Comparison of ENCODE assay signal across 20 mouse cellular contexts in the genomic region with DNA sequence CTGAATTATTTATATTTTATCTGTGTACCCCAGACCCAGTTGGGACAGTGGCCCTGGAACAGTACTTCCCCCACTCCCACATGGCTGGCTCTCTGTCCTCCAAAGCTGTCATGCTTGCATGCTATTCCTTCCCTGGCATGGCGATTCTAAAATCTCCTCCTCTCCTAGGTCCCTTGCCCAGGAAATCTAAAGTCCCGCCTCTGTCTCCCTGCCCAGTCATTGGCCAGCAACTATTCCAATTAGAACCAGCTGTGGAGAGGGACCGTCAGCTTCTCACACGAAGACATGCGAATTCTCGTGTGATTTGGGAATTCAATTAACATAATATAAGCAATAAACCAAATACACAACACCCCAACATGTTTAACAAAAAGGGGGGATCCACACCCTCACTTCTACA. TPM values are rescaled to one million over a fixed set of nuclear protein-coding genes. Genes with fewer than 3 reads are reported as not detected.
DNase-seq lines count a peak whose midpoint lies in the region; ATAC-seq and TF ChIP-seq lines count a peak whose summit lies in the region.
"Had no signal": no experiment of that assay in that cellular context is flagged by ENCODE, and none has a peak within 500 bp of the region (broad histone marks: within the 10 kb centered on the region; RNA-seq: fewer than 3 reads in every experiment).

No protein-coding gene starts in this region.

- H3K9me3 ChIP-seq in forebrain, embryonic 16.5 days (ENCODE audit: control insufficient read depth, low read length): no peaks in the 10 kb centered on the region
- H3K9me3 ChIP-seq in forebrain, embryonic 11.5 days (ENCODE audit: control insufficient read depth, low read length): no peaks in the 10 kb centered on the region
- no peaks in the 10 kb centered on the region for H3K9me3 ChIP-seq in midbrain, postnatal 0 days (ENCODE audit: low read length)
- H3K9me3 ChIP-seq in midbrain, embryonic 10.5 days (replicated peaks): no peaks in the 10 kb centered on the region
- H3K9me3 ChIP-seq in embryonic facial prominence, embryonic 14.5 days (ENCODE audit: control insufficient read depth, low read length): no peaks in the 10 kb centered on the region
- H3K9me3 ChIP-seq: limb, embryonic 13.5 days; liver, embryonic 12.5 days had no signal

- no peak overlapping the region for H3K4me3 ChIP-seq in forebrain, embryonic 16.5 days (replicated peaks; ENCODE audit: low read length)
- H3K4me3 ChIP-seq in forebrain, embryonic 11.5 days (ENCODE audit: low read depth, low read length): no peak overlapping the region
- no peak overlapping the region for H3K4me3 ChIP-seq in midbrain, postnatal 0 days (ENCODE audit: low read depth, low read length)
- no peak overlapping the region for H3K4me3 ChIP-seq in midbrain, embryonic 10.5 days
- H3K4me3 ChIP-seq in embryonic facial prominence, embryonic 14.5 days (ENCODE audit: low read depth, low read length): no peak overlapping the region
- H3K4me3 ChIP-seq: limb, embryonic 13.5 days; liver, embryonic 12.5 days had no signal

- DNase-seq in forebrain, embryonic 11.5 days (ENCODE audit: low spot score): no peak
- peak; percentile 31 for DNase-seq in midbrain, postnatal 0 days (ENCODE audit: low spot score)
- DNase-seq in midbrain, embryonic 10.5 days (ENCODE audit: low spot score): no peak
- DNase-seq in embryonic facial prominence, embryonic 14.5 days (ENCODE audit: low spot score): peak; percentile 53
- no peak for DNase-seq in left cerebral cortex, postnatal 25 days (ENCODE audit: low spot score in 2 of 2)
- DNase-seq: adrenal gland, postnatal 36 days; cerebellum, adult 11 months; gastrocnemius, postnatal 14 days; heart, adult 11 months; lung, adult 18-20 months; right cerebral cortex, postnatal 25 days; spleen, adult 18-20 months had no signal

- no peak for TF ChIP-seq CTCF in midbrain, postnatal 0 days (IDR thresholded peaks at IDR 0.05)

- ATAC-seq in forebrain, embryonic 16.5 days: 0 out of 2 replicates have a peak, but pooled peaks have one; percentile 18
- ATAC-seq in forebrain, embryonic 11.5 days (replicated peaks; ENCODE audit: low FRiP score): no peak
- ATAC-seq in midbrain, postnatal 0 days (ENCODE audit: low FRiP score): peak; percentile 44
- no peak for ATAC-seq in embryonic facial prominence, embryonic 14.5 days (ENCODE audit: low read depth)
- no peak for ATAC-seq in monocyte, adult 5-6 weeks (replicated peaks; ENCODE audit: insufficient number of reproducible peaks, low FRiP score, low TSS enrichment, poor library complexity, severe bottlenecking)
- ATAC-seq: forebrain, embryonic 14.5 days; hindbrain, embryonic 16.5 days; intestine, postnatal 0 days; liver, embryonic 12.5 days had no signal

- peaks cover 6% of the 10 kb centered on the region; the same call in 1 of the 2 replicates for H3K4me1 ChIP-seq in forebrain, embryonic 16.5 days (replicated peaks; ENCODE audit: control insufficient read depth, insufficient read depth, low read length)
- H3K4me1 ChIP-seq in forebrain, embryonic 11.5 days (replicated peaks; ENCODE audit: control insufficient read depth, insufficient read depth, low read length): peaks cover 4% of the 10 kb centered on the region; the same call in 1 of the 2 replicates
- peaks cover 2% of the 10 kb centered on the region; the same call in 1 of the 2 replicates for H3K4me1 ChIP-seq in midbrain, postnatal 0 days (ENCODE audit: insufficient read depth, low read length)
- H3K4me1 ChIP-seq in midbrain, embryonic 10.5 days: peaks cover 26% of the 10 kb centered on the region
- peaks cover 24% of the 10 kb centered on the region for H3K4me1 ChIP-seq in embryonic facial prominence, embryonic 14.5 days (ENCODE audit: control insufficient read depth, insufficient read depth, low read length)

- no peaks in the 10 kb centered on the region for H3K36me3 ChIP-seq in forebrain, embryonic 16.5 days (ENCODE audit: control insufficient read depth, insufficient read depth)
- no peaks in the 10 kb centered on the region for H3K36me3 ChIP-seq in forebrain, embryonic 11.5 days (ENCODE audit: control insufficient read depth, insufficient read depth, low read length)
- no peaks in the 10 kb centered on the region for H3K36me3 ChIP-seq in midbrain, postnatal 0 days (ENCODE audit: insufficient read depth, low read length)
- H3K36me3 ChIP-seq in midbrain, embryonic 10.5 days: no peaks in the 10 kb centered on the region
- no peaks in the 10 kb centered on the region for H3K36me3 ChIP-seq in embryonic facial prominence, embryonic 14.5 days (ENCODE audit: control insufficient read depth, insufficient read depth, low read length)
- H3K36me3 ChIP-seq: limb, embryonic 13.5 days; liver, embryonic 12.5 days had no signal

- WGBS in forebrain, embryonic 16.5 days: 58% methylated on average over 6 of the region's 6 CpGs
- WGBS in forebrain, embryonic 11.5 days: 60% methylated on average over 6 of the region's 6 CpGs
- WGBS in midbrain, postnatal 0 days: 52% methylated on average over 6 of the region's 6 CpGs
- 59% methylated on average over 6 of the region's 6 CpGs for WGBS in midbrain, embryonic 10.5 days
- WGBS in embryonic facial prominence, embryonic 14.5 days: 25% methylated on average over 6 of the region's 6 CpGs

- H3K9ac ChIP-seq in forebrain, embryonic 16.5 days (replicated peaks; ENCODE audit: low read depth, low read length): no peak overlapping the region
- H3K9ac ChIP-seq in forebrain, embryonic 11.5 days (ENCODE audit: low read length): no peak overlapping the region
- no peak overlapping the region for H3K9ac ChIP-seq in midbrain, postnatal 0 days (replicated peaks; ENCODE audit: low read length, poor library complexity, severe bottlenecking)
- H3K9ac ChIP-seq in embryonic facial prominence, embryonic 14.5 days (ENCODE audit: low read depth, low read length): no peak overlapping the region
- H3K9ac ChIP-seq: limb, embryonic 13.5 days; liver, embryonic 12.5 days had no signal

- intact Hi-C loops in left cerebral cortex, postnatal 25 days (cut with DNase I): no loop called here

- no peak overlapping the region for H3K27ac ChIP-seq in forebrain, embryonic 16.5 days (ENCODE audit: low read length)
- no peak overlapping the region for H3K27ac ChIP-seq in forebrain, embryonic 11.5 days (ENCODE audit: low read depth, low read length)
- no peak overlapping the region for H3K27ac ChIP-seq in midbrain, postnatal 0 days (ENCODE audit: low read depth, low read length)
- H3K27ac ChIP-seq in midbrain, embryonic 10.5 days (replicated peaks): no peak overlapping the region
- H3K27ac ChIP-seq in embryonic facial prominence, embryonic 14.5 days (replicated peaks; ENCODE audit: low read depth, low read length): no peak overlapping the region
- H3K27ac ChIP-seq: limb, embryonic 13.5 days; liver, embryonic 12.5 days had no signal

- H3K4me2 ChIP-seq in forebrain, embryonic 16.5 days (ENCODE audit: low read length): no peak overlapping the region
- H3K4me2 ChIP-seq in forebrain, embryonic 11.5 days (ENCODE audit: low read depth, low read length, severe bottlenecking): no peak overlapping the region
- no peak overlapping the region for H3K4me2 ChIP-seq in midbrain, postnatal 0 days (ENCODE audit: low read depth, low read length, poor library complexity, severe bottlenecking)
- H3K4me2 ChIP-seq in embryonic facial prominence, embryonic 14.5 days (ENCODE audit: low read depth, low read length): no peak overlapping the region
- H3K4me2 ChIP-seq: heart, embryonic 11.5 days; limb, embryonic 13.5 days; liver, embryonic 12.5 days had no signal

- H3K27me3 ChIP-seq in forebrain, embryonic 16.5 days (replicated peaks; ENCODE audit: control insufficient read depth, insufficient read depth, low read length): no peaks in the 10 kb centered on the region
- H3K27me3 ChIP-seq in forebrain, embryonic 11.5 days (ENCODE audit: control insufficient read depth, insufficient read depth, low read length): no peaks in the 10 kb centered on the region
- H3K27me3 ChIP-seq in midbrain, postnatal 0 days (ENCODE audit: insufficient read depth, low read length): no peaks in the 10 kb centered on the region
- peaks cover 5% of the 10 kb centered on the region for H3K27me3 ChIP-seq in midbrain, embryonic 10.5 days (ENCODE audit: low read depth, poor library complexity, severe bottlenecking)
- H3K27me3 ChIP-seq in embryonic facial prominence, embryonic 14.5 days (replicated peaks; ENCODE audit: control insufficient read depth, insufficient read depth, low read length): no peaks in the 10 kb centered on the region
- H3K27me3 ChIP-seq: limb, embryonic 13.5 days had no signal

RNA-seq across cellular contexts. Expression of a gene that starts 19.3 kb away (rescaled TPM):
- polyA plus RNA-seq in forebrain, embryonic 16.5 days (2015; fragmentation: Nextera tagmentation; extraction: Ambion mirVana): 11.5 and 14.7 TPM in 2 replicates
- polyA plus RNA-seq in forebrain, embryonic 11.5 days (2014; fragmentation: Nextera tagmentation; extraction: Ambion mirVana): 5.7 and 6.1 TPM in 2 replicates
- 30.6 and 32.1 TPM in 2 replicates for total RNA-seq in midbrain, postnatal 0 days (2014; rRNA removed)
- polyA plus RNA-seq in midbrain, postnatal 0 days (2015; fragmentation: Nextera tagmentation; extraction: Ambion mirVana): 22.0 and 24.5 TPM in 2 replicates
- 6.2 and 6.5 TPM in 2 replicates for polyA plus RNA-seq in midbrain, embryonic 10.5 days (2016; fragmentation: Nextera tagmentation; extraction: Ambion mirVana)
- 18.8 and 19.6 TPM in 2 replicates for polyA plus RNA-seq in embryonic facial prominence, embryonic 14.5 days (2014; fragmentation: Nextera tagmentation; extraction: Ambion mirVana)
- total RNA-seq in monocyte, adult 5-6 weeks (2017): 30.1 to 38.0 TPM (median 30.6 TPM) in 3 replicates
- 10 to 100 TPM; 18.1 to 21.6 TPM for total RNA-seq in left cerebral cortex, postnatal 25 days (2021)

RNA-seq across cellular contexts. Expression of a gene that starts 47.7 kb away (rescaled TPM):
- 2.0 and 2.4 TPM in 2 replicates for polyA plus RNA-seq in forebrain, embryonic 16.5 days (2015; fragmentation: Nextera tagmentation; extraction: Ambion mirVana)
- polyA plus RNA-seq in forebrain, embryonic 11.5 days (2014; fragmentation: Nextera tagmentation; extraction: Ambion mirVana): 3.0 and 3.2 TPM in 2 replicates
- total RNA-seq in midbrain, postnatal 0 days (2014; rRNA removed): 12.2 and 13.9 TPM in 2 replicates
- 2.0 and 2.2 TPM in 2 replicates for polyA plus RNA-seq in midbrain, postnatal 0 days (2015; fragmentation: Nextera tagmentation; extraction: Ambion mirVana)
- 2.2 and 2.8 TPM in 2 replicates for polyA plus RNA-seq in midbrain, embryonic 10.5 days (2016; fragmentation: Nextera tagmentation; extraction: Ambion mirVana)
- polyA plus RNA-seq in embryonic facial prominence, embryonic 14.5 days (2014; fragmentation: Nextera tagmentation; extraction: Ambion mirVana): 7.4 and 7.6 TPM in 2 replicates
- total RNA-seq in monocyte, adult 5-6 weeks (2017): 32.2 to 77.3 TPM (median 38.3 TPM) in 3 replicates
- total RNA-seq in left cerebral cortex, postnatal 25 days (2021): 10 to 100 TPM; 15.4 to 16.5 TPM

Comparison
In these comparisons a context has a peak if more than half of its experiments do, and no peak if none do; other contexts are left out.
1. ATAC-seq: peak in forebrain, embryonic 16.5 days (single experiment) and midbrain, postnatal 0 days (single experiment); none in forebrain, embryonic 11.5 days (single experiment), embryonic facial prominence, embryonic 14.5 days (single experiment) and monocyte, adult 5-6 weeks (single experiment).
2. DNase-seq: peak in midbrain, postnatal 0 days (single experiment) and embryonic facial prominence, embryonic 14.5 days (single experiment); none in forebrain, embryonic 11.5 days (single experiment), midbrain, embryonic 10.5 days (single experiment) and left cerebral cortex, postnatal 25 days (0 of 2).